Mouse (Mus musculus): Measurements from ENCODE around the gene Vps25.

The Vps25 gene

GRCm38 (mm10) chr11:101275309-101275708 lies 21.8 kb downstream of the Vps25 start:
- no peak for DNase-seq (ENCODE audit: low spot score in 2 of 2)

- DNase-seq (ENCODE audit: low spot score in 2 of 2): no peak
These were observed 23.0 kb downstream of the Vps25 start for GRCm38 (mm10) chr11:101276319-101277070.

- DNase-seq (ENCODE audit: low spot score in 2 of 2): no peak
These were observed 24.1 kb downstream of the Vps25 start for GRCm38 (mm10) chr11:101277381-101278222.

GRCm38 (mm10) chr11:101278223-101279192 lies 25.0 kb downstream of the Vps25 start, which contains the start of the genes Cntd1 and Coa3:
Cntd1 (plus strand) TSS chr11:101279012.
Coa3 (minus strand) TSS chr11:101279114.
- DNase-seq (ENCODE audit: low spot score in 2 of 2): peak; percentile 86 to 88

GRCm38 (mm10) chr11:101279193-101279569 lies 25.7 kb downstream of the Vps25 start:
- peak in 1 of 2 experiments; percentile 26 for DNase-seq (ENCODE audit: low spot score in 2 of 2)

GRCm38 (mm10) chr11:101280837-101281236 lies 27.3 kb downstream of the Vps25 start:
- DNase-seq (ENCODE audit: low spot score in 2 of 2): no peak

- DNase-seq (ENCODE audit: low spot score in 2 of 2): no peak
These were observed 29.4 kb downstream of the Vps25 start for GRCm38 (mm10) chr11:101282896-101283295.

- no peak for DNase-seq (ENCODE audit: low spot score in 2 of 2)
These were observed 30.3 kb downstream of the Vps25 start for GRCm38 (mm10) chr11:101283805-101284204.

GRCm38 (mm10) chr11:101287306-101287705 lies 33.8 kb downstream of the Vps25 start:
- DNase-seq (ENCODE audit: low spot score in 2 of 2): no peak

GRCm38 (mm10) chr11:101291231-101291630 lies 37.7 kb downstream of the Vps25 start:
- no peak for DNase-seq (ENCODE audit: low spot score in 2 of 2)

- no peak for DNase-seq (ENCODE audit: low spot score in 2 of 2)
These were observed 41.7 kb downstream of the Vps25 start for GRCm38 (mm10) chr11:101295191-101295590.

- no peak for DNase-seq (ENCODE audit: low spot score in 2 of 2)
These were observed 47.4 kb downstream of the Vps25 start for GRCm38 (mm10) chr11:101300881-101301280.

GRCm38 (mm10) chr11:101301299-101302003 lies 47.9 kb downstream of the Vps25 start:
- no peak for DNase-seq (ENCODE audit: low spot score in 2 of 2)

- peak; percentile 89 to 92 for DNase-seq (ENCODE audit: low spot score in 2 of 2)
These were observed 48.7 kb downstream of the Vps25 start, which contains the start of gene Becn1 for GRCm38 (mm10) chr11:101302004-101302798. Becn1 (minus strand) TSS chr11:101302286.

GRCm38 (mm10) chr11:101307744-101308143 lies 54.2 kb downstream of the Vps25 start:
- no peak for DNase-seq (ENCODE audit: low spot score in 2 of 2)

Measured in spleen, postnatal 36 days (tissue).